Mouse (Mus musculus): Measurements from ENCODE around the gene Ubald2.

GRCm38 (mm10) chr11:116477160-116477759 is 43.4 kb downstream of the Ubald2 start:
- TF ChIP-seq HCFC1 (IDR thresholded peaks at IDR 0.05; ENCODE audit: borderline replicate concordance, insufficient read depth, low read length) (no peak), CHD2 (IDR thresholded peaks at IDR 0.05; ENCODE audit: low read depth, low read length) (no peak), ZNF384 (IDR thresholded peaks at IDR 0.05; ENCODE audit: low read depth, low read length) (no peak), MAFK (IDR thresholded peaks at IDR 0.05; ENCODE audit: insufficient read depth, low read depth, low read length) (no peak), ZC3H11A (IDR thresholded peaks at IDR 0.05; ENCODE audit: borderline replicate concordance, low read depth, low read length) (no peak)
